Mouse (Mus musculus) cerebellum, postnatal 14 days (tissue): Measurements from ENCODE around the gene Hist1h1a.
A peak's percentile ranks its signal among the peaks of the same experiment; 100 is the strongest.
"Not testable (repeated sequence)": the region's sequence is repeated elsewhere in the genome, so short reads cannot be mapped to it uniquely, and the experiment has no call there.

Experiments used
- DNase-seq, 2 experiments: peaks; one replicate each; pipeline ENCODE4 v3.0.0; 2021; ENCODE audit warnings: mixed read lengths in 2 of 2

Gene Hist1h1a

DNA sequence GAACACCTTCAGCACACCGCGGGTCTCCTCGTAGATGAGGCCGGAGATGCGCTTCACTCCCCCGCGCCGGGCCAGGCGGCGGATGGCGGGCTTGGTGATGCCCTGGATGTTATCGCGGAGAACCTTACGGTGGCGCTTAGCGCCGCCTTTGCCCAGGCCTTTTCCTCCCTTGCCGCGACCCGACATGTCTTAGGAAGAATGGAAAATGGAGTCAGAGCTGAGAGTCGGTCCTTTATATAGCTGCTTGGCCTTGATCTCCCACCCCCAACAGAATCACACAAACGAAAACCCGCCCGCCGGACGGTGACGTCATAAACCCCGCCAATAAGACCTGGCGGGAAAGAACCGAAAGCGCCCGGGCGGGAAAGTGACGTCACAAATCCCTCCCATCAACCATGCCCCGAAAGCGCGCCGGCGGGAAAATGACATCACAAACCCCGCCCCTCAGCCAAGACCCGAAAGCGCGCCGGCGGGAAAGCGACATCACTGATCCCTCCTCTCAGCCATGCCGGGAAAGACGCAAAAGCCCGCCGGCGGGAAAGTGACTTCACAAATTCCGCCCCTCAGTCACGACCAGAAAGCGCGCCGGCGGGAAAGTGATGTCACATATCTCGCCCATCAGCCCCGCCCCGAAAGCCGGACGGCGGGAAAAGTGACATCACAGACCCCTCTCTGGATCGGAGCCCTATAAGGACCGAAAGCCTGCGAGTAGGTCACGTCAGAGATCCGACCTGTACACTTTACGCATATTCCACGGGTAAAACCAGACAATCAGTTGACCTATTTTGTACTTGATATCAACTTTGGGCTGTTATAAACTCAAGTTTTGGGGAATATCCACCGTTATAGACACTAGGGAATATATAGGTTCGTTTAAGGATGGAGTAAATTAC is 2.2 kb upstream of the Hist1h1a start, which contains the start of gene Hist1h4a:
Hist1h4a (minus strand) TSS at position 259 of the 893 bp plus-strand sequence.
- DNase-seq: peak; percentile 99

DNA sequence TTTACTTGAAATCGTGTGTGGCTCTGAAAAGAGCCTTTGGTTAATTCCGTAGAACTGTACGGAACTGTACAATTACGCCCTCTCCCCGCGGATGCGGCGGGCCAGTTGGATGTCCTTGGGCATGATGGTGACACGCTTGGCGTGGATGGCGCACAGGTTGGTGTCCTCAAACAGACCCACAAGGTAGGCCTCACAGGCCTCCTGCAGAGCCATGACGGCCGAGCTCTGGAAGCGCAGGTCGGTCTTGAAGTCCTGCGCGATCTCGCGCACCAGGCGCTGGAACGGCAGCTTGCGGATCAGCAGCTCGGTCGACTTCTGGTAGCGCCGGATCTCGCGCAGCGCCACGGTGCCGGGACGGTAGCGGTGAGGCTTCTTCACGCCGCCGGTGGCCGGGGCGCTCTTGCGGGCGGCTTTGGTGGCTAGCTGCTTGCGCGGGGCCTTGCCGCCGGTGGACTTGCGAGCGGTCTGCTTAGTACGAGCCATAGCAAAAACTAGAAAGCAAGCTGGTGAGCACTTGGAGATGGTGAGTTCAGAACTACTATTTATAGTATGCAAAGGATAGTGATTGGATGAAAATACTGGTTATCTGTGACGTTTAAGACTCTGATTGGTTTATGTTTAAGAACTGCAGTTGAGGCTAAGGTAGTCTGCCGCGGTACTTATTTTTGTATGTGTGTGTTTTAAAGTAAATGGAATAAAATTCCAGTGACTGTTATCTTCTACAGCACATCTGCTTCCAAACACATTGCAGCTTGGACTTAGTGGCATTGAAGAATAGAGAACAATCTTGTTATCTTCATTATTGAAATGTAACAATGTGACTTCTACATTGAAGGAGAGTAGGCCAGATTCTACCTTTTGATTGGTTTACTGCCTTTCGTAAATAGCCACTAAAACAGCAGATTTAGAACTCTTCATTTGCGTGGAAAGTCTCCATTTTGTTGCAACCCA is 1.3 kb upstream of the Hist1h1a start, which contains the start of gene Hist1h3a:
Hist1h3a (minus strand) TSS at position 516 of the 951 bp plus-strand sequence.
- peak; percentile 58 to 70 for DNase-seq

- DNase-seq: no peak
These were observed 252 bp upstream of the Hist1h1a start for GRCm38 (mm10) chr13:23763242-23763585.

- DNase-seq: no peak
These were observed 1.1 kb downstream of the Hist1h1a start for GRCm38 (mm10) chr13:23764324-23765171.

- no peak for DNase-seq
These were observed 1.7 kb downstream of the Hist1h1a start for GRCm38 (mm10) chr13:23765172-23765513.

GRCm38 (mm10) chr13:23766772-23767171 is 3.3 kb downstream of the Hist1h1a start:
- DNase-seq: no peak

- DNase-seq: no peak
These were observed 5.5 kb downstream of the Hist1h1a start for GRCm38 (mm10) chr13:23768834-23769397.

DNA sequence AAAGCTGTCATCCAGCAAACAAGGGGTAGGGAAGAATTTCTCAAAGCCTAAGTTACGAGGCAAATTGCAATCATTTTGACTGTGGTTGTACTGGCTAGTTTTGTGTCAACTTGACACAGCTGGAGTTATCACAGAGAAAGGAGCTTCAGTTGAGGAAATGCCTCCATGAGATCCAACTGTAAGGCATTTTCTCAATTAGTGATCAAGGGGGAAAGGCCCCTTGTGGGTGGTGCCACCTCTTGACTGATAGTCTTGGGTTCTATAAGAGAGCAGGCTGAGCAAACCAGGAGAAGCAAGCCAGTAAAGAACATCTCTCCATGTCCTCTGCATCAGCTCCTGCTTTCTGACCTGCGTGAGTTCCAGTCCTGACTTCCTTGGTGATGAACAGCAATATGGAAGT is 6.1 kb downstream of the Hist1h1a start, which contains the start of gene Trim38:
Trim38 (plus strand) TSS at position 301 of the 400 bp plus-strand sequence.
- not testable (repeated sequence) for DNase-seq

GRCm38 (mm10) chr13:23772561-23773313 is 9.3 kb downstream of the Hist1h1a start:
- peak; percentile 20 to 28 for DNase-seq

DNA sequence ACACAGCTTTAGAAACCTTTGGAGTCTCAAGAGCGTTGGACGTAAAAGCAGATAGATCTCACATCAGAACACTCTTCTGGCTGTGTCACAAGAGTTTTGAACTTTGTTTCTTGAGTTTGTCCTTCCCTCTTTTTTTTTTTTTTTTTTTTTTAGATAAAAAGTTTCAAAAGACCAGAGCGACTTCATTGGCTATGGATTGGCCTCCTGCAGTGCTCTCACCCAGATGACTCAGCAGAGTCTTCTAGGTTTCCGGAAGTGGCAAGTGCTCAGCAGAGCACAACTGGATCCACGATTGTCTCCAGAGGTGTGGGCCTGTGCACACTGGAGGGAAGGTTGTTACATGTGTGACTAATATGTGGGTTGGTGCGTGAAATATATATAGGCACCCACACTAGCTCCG is 14.9 kb downstream of the Hist1h1a start:
- no peak for DNase-seq

DNA sequence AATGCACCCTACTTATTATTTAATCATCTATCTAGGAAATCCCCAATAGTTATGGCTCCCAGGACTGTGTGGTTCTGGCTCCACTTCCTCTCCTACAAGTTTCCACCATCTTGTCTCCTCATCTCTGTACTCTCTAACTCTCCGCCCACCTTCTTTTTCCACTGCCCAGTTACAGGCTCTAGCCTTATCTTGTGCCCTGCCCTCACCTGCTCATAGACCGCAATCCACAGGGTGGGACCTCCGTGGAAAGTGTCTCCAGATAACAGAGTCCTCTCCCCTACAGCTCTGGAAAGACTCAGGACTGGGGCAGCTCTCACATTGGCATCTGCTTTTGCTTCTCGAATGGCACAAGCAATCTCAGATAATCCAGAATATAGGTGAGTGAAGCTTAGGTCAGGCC is 15.6 kb downstream of the Hist1h1a start:
- DNase-seq: no peak

- DNase-seq: peak; percentile 64 to 69
These were observed 29.1 kb downstream of the Hist1h1a start for GRCm38 (mm10) chr13:23792520-23792919.

- DNase-seq: no peak
These were observed 35.9 kb downstream of the Hist1h1a start for GRCm38 (mm10) chr13:23799405-23799804.

DNA sequence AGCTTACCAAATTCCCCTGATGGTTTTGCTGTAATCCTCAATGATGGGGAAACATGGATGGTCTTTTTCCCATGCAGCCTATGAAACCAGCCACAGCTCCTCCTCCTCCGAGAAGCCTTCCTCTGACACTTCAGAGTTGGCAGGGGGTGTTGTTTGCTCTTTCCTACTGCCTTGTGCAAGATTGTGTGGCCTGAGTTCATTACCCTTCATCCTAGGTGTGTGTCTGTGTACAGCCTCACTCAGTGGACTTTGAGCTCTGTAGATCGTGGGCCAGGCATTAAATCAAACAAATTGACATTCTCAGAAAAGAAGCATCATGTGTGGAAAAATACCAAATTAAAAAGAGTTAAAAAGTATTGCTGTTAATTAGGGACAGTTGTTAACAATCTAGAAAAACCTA is 41.1 kb downstream of the Hist1h1a start:
- no peak for DNase-seq

- peak in 1 of 2 experiments; percentile 3 for DNase-seq
These were observed 43.1 kb downstream of the Hist1h1a start, which contains the start of gene Slc17a2 for GRCm38 (mm10) chr13:23806422-23807052. TSS of gene Slc17a2 (plus strand) at chr13:23806993.
